Mouse (Mus musculus) regulatory T cell (primary cell): ENCODE measurements around the gene Trim62.

ENCODE experiments used
- in situ Hi-C: fragments of 300-600 bp; cut with MboI, MseI; formaldehyde crosslinking; loops from one replicate; pipeline ENCODE4 v1.15.1; 2025; ENCODE audit warnings: high pct_unique_total_duplicates

Gene Trim62

GRCm38 (mm10) chr4:128907238-128907968, 24.0 kb downstream of the Trim62 start:
- in situ Hi-C loops = no loop called here

GRCm38 (mm10) chr4:128908586-128909377, 25.4 kb downstream of the Trim62 start:
- in situ Hi-C loops = no loop called here

GRCm38 (mm10) chr4:128909378-128909831, 26.0 kb downstream of the Trim62 start:
- in situ Hi-C loops = no loop called here

- in situ Hi-C loops = no loop called here
Measured at GRCm38 (mm10) chr4:128910276-128911063, 27.1 kb downstream of the Trim62 start.

- in situ Hi-C loops = no loop called here
Measured at GRCm38 (mm10) chr4:128912085-128912484, 28.7 kb downstream of the Trim62 start.

GRCm38 (mm10) chr4:128913794-128914193, 30.4 kb downstream of the Trim62 start:
- in situ Hi-C loops = no loop called here

- in situ Hi-C loops = no loop called here
Measured at GRCm38 (mm10) chr4:128917119-128917518, 33.7 kb downstream of the Trim62 start.

- in situ Hi-C loops = no loop called here
Measured at GRCm38 (mm10) chr4:128917756-128918155, 34.4 kb downstream of the Trim62 start.

- in situ Hi-C loops = no loop called here
Measured at GRCm38 (mm10) chr4:128918187-128918586, 34.8 kb downstream of the Trim62 start.

- in situ Hi-C loops = no loop called here
Measured at GRCm38 (mm10) chr4:128919106-128919505, 35.7 kb downstream of the Trim62 start.

- in situ Hi-C loops = no loop called here
Measured at GRCm38 (mm10) chr4:128923603-128924002, 40.2 kb downstream of the Trim62 start.

GRCm38 (mm10) chr4:128924841-128925606, 41.6 kb downstream of the Trim62 start:
- in situ Hi-C loops = no loop called here

- in situ Hi-C loops = no loop called here
Measured at GRCm38 (mm10) chr4:128932783-128933182, 49.4 kb downstream of the Trim62 start.

GRCm38 (mm10) chr4:128935595-128935994, 52.2 kb downstream of the Trim62 start:
- in situ Hi-C loops = no loop called here

- in situ Hi-C loops = no loop called here
Measured at GRCm38 (mm10) chr4:128942346-128942745, 59.0 kb downstream of the Trim62 start.

- in situ Hi-C loops = no loop called here
Measured at GRCm38 (mm10) chr4:128946736-128947135, 63.4 kb downstream of the Trim62 start.

- in situ Hi-C loops = no loop called here
Measured at GRCm38 (mm10) chr4:128947326-128947933, 64.0 kb downstream of the Trim62 start.

- in situ Hi-C loops = no loop called here
Measured at GRCm38 (mm10) chr4:128948137-128948674, 64.8 kb downstream of the Trim62 start.

- in situ Hi-C loops = no loop called here
Measured at GRCm38 (mm10) chr4:128949470-128950005, 66.2 kb downstream of the Trim62 start.

- in situ Hi-C loops = no loop called here
Measured at GRCm38 (mm10) chr4:128950461-128950860, 67.1 kb downstream of the Trim62 start.
